In genomic region chr14:73430571-73430970, GRCm38 (mm10) we compare ENCODE assay signal across 25 mouse cellular contexts. TPM values are rescaled to one million over a fixed set of nuclear protein-coding genes. Genes with fewer than 3 reads are reported as not detected.
DNase-seq lines count a peak whose midpoint lies in the region; ATAC-seq and TF ChIP-seq lines count a peak whose summit lies in the region.
"Had no signal": no experiment of that assay in that cellular context is flagged by ENCODE, and none has a peak within 500 bp of the region (broad histone marks: within the 10 kb centered on the region; RNA-seq: fewer than 3 reads in every experiment).

No protein-coding gene starts in this region.

- peak overlapping the region; percentile 4; the same call in 1 of the 2 replicates for H3K4me2 ChIP-seq in heart, embryonic 15.5 days
- H3K4me2 ChIP-seq in lung, postnatal 0 days (replicated peaks; ENCODE audit: low read depth, low read length) = no peak overlapping the region; the same call in 1 of the 2 replicates
- H3K4me2 ChIP-seq: embryonic facial prominence, embryonic 12.5 days; kidney, embryonic 15.5 days; limb, embryonic 12.5 days; liver, embryonic 15.5 days had no signal

- no peaks in the 10 kb centered on the region for H3K27me3 ChIP-seq in heart, embryonic 15.5 days
- no peaks in the 10 kb centered on the region for H3K27me3 ChIP-seq in lung, postnatal 0 days (replicated peaks; ENCODE audit: insufficient read depth, low read length)
- H3K27me3 ChIP-seq: CH12.LX; embryonic facial prominence, embryonic 12.5 days; kidney, embryonic 15.5 days; limb, embryonic 12.5 days; liver, embryonic 15.5 days; Patski had no signal

- no peak overlapping the region for H3K27ac ChIP-seq in heart, embryonic 15.5 days
- no peak overlapping the region for H3K27ac ChIP-seq in lung, postnatal 0 days (ENCODE audit: low read length)
- H3K27ac ChIP-seq: embryonic facial prominence, embryonic 12.5 days; kidney, embryonic 15.5 days; limb, embryonic 12.5 days; liver, embryonic 15.5 days had no signal

- TF ChIP-seq CTCF in lung, postnatal 0 days (IDR thresholded peaks at IDR 0.05) = peak; percentile 18

- no peak overlapping the region for H3K9ac ChIP-seq in heart, embryonic 15.5 days
- H3K9ac ChIP-seq in lung, postnatal 0 days (replicated peaks; ENCODE audit: low read depth) = no peak overlapping the region
- H3K9ac ChIP-seq: embryonic facial prominence, embryonic 12.5 days; kidney, embryonic 15.5 days; limb, embryonic 12.5 days; liver, embryonic 15.5 days had no signal

- peak; percentile 20 to 65 for DNase-seq in adrenal gland, adult (ENCODE audit: inconsistent age in 2 of 2, low spot score in 1 of 2)
- no peak for DNase-seq in adrenal gland, postnatal 36 days
- DNase-seq in heart, adult 8-10 months (ENCODE audit: low spot score) = no peak
- no peak for DNase-seq in lung, postnatal 0 days (ENCODE audit: low spot score)
- DNase-seq in lung, postnatal 4 days = no peak
- DNase-seq in brain, adult 2 months (ENCODE audit: low read depth, low spot score) = peak; percentile 27
- DNase-seq in MN1 (ENCODE audit: low spot score) = no peak
- DNase-seq: cerebellum, adult 11-12 months; cerebellum, adult 9-11 months; embryo, embryonic 11 days; gastrocnemius, postnatal 14 days; kidney, adult 18-20 months; kidney, postnatal 4 days; layer of hippocampus, adult 9-11 months; midbrain, embryonic 14.5 days; right cerebral cortex, postnatal 25 days; thymus, postnatal 14 days had no signal

- TF ChIP-seq EP300 in lung, postnatal 0 days (IDR thresholded peaks at IDR 0.05) = no peak

- WGBS in heart, embryonic 15.5 days = 63% methylated on average over 12 of the region's 12 CpGs
- 39% methylated on average over 12 of the region's 12 CpGs for WGBS in lung, postnatal 0 days

- no peaks in the 10 kb centered on the region for H3K36me3 ChIP-seq in heart, embryonic 15.5 days
- H3K36me3 ChIP-seq in lung, postnatal 0 days (ENCODE audit: insufficient read depth, low read length) = no peaks in the 10 kb centered on the region
- H3K36me3 ChIP-seq: embryonic facial prominence, embryonic 12.5 days; kidney, embryonic 15.5 days; limb, embryonic 12.5 days; liver, embryonic 15.5 days had no signal

- H3K9me3 ChIP-seq in heart, embryonic 15.5 days (replicated peaks) = no peaks in the 10 kb centered on the region
- H3K9me3 ChIP-seq in lung, postnatal 0 days (ENCODE audit: low read length) = no peaks in the 10 kb centered on the region
- H3K9me3 ChIP-seq: embryonic facial prominence, embryonic 12.5 days; kidney, embryonic 15.5 days; limb, embryonic 12.5 days; liver, embryonic 15.5 days had no signal

- peaks cover 2% of the 10 kb centered on the region; the same call in 1 of the 2 replicates for H3K4me1 ChIP-seq in heart, embryonic 15.5 days (replicated peaks)
- no peaks in the 10 kb centered on the region; the same call in 1 of the 2 replicates for H3K4me1 ChIP-seq in lung, postnatal 0 days (ENCODE audit: insufficient read depth, low read depth, low read length)
- H3K4me1 ChIP-seq: embryonic facial prominence, embryonic 12.5 days had no signal

- H3K4me3 ChIP-seq in heart, embryonic 15.5 days = no peak overlapping the region
- no peak overlapping the region for H3K4me3 ChIP-seq in lung, postnatal 0 days (ENCODE audit: low read depth, low read length)
- H3K4me3 ChIP-seq: embryonic facial prominence, embryonic 12.5 days; kidney, embryonic 15.5 days; limb, embryonic 12.5 days; liver, embryonic 15.5 days had no signal

- no peak for ATAC-seq in heart, embryonic 15.5 days (replicated peaks; ENCODE audit: insufficient number of reproducible peaks, insufficient read depth, low FRiP score, low read depth)
- ATAC-seq in lung, postnatal 0 days = no peak
- ATAC-seq: hindbrain, embryonic 16.5 days; Patski had no signal

RNA-seq across cellular contexts. Expression of gene Itm2b, which starts 45.5 kb away (rescaled TPM):
- 1,000 to 10,000 TPM in 1 of 2 experiments, 100 to 1,000 TPM in 1; 995 to 1,086 TPM for total RNA-seq in adrenal gland, postnatal 36 days (2021)
- 728 and 777 TPM in 2 replicates for polyA plus RNA-seq in heart, embryonic 15.5 days (2015; fragmentation: Nextera tagmentation; extraction: Ambion mirVana)
- total RNA-seq in heart, adult 8-10 months (2022) = 100 to 1,000 TPM; 747 to 855 (median 798) TPM
- 1,838 and 1,903 TPM in 2 replicates for polyA plus RNA-seq in lung, postnatal 0 days (2015; fragmentation: Nextera tagmentation; extraction: Ambion mirVana)

Comparison
In these comparisons a context has a peak if more than half of its experiments do, and no peak if none do; other contexts are left out.
1. DNase-seq: peak in adrenal gland, adult (2 of 2) and brain, adult 2 months (single experiment); none in adrenal gland, postnatal 36 days (0 of 2), heart, adult 8-10 months (single experiment), lung, postnatal 0 days (single experiment), lung, postnatal 4 days (0 of 2) and MN1 (single experiment).